Mouse (Mus musculus): Measurements from ENCODE around the gene Rbbp5. TPM values are rescaled to one million over a fixed set of nuclear protein-coding genes. Genes with fewer than 3 reads are reported as not detected.

Rbbp5 gene
- polyA plus RNA-seq, 1 experiment from 2014 or later = 46.5 TPM

Other genes with a start within 250 kb of the Rbbp5 start
- gene Gm10188, start 247.6 kb upstream of the Rbbp5 start, polyA plus RNA-seq (2014; fragmentation: Nextera tagmentation; extraction: Ambion mirVana) = not detected in 2 replicates
- 3.4 TPM in 2 replicates for gene Klhdc8a, start 178.7 kb upstream of the Rbbp5 start, polyA plus RNA-seq (2014; fragmentation: Nextera tagmentation; extraction: Ambion mirVana)
- 18.8 and 20.1 TPM in 2 replicates for gene Nuak2, start 161.2 kb upstream of the Rbbp5 start, polyA plus RNA-seq (2014; fragmentation: Nextera tagmentation; extraction: Ambion mirVana)
- gene Tmcc2, start 86.1 kb upstream of the Rbbp5 start, polyA plus RNA-seq (2014; fragmentation: Nextera tagmentation; extraction: Ambion mirVana) = 18.2 and 23.1 TPM in 2 replicates
- 7.7 and 8.9 TPM in 2 replicates for gene Dstyk, start 59.8 kb upstream of the Rbbp5 start, polyA plus RNA-seq (2014; fragmentation: Nextera tagmentation; extraction: Ambion mirVana)
- gene Tmem81, start 28.9 kb downstream of the Rbbp5 start, polyA plus RNA-seq (2014; fragmentation: Nextera tagmentation; extraction: Ambion mirVana) = 0.74 and 1.1 TPM in 2 replicates
- 68.0 and 102 TPM in 2 replicates for gene Cntn2, start 65.9 kb downstream of the Rbbp5 start, polyA plus RNA-seq (2014; fragmentation: Nextera tagmentation; extraction: Ambion mirVana)

Data from forebrain, embryonic 14.5 days (tissue).